Mouse (Mus musculus) thymus, adult 18-20 months (tissue): Measurements from ENCODE around the gene Zbtb9.
"Not testable (repeated sequence)": the region's sequence is repeated elsewhere in the genome, so short reads cannot be mapped to it uniquely, and the experiment has no call there.

ENCODE experiments used
- DNase-seq, 2 experiments: peaks; one replicate each; pipeline ENCODE4 v3.0.0; 2022; ENCODE audit warnings: mixed read lengths in 2 of 2

The Zbtb9 gene

DNA sequence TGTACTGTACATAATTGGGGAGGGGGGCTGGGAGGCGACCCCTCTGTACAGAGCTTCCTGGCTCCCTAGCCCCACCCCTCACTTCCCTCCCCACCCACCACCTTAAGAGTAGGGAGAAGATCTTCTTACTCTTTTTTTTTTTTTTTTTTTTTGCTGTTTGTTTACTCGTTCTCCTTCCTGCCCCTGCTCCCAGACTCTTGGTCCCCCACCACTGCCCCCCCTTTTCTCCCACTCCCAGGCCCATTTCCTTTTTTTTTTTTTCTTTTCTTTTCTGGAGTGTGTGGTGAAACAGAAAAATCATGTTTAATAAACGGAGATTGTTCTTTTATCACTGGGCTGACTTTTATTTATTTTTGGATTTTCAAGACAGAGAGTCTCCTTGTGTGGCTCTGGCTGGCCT is 860 bp upstream of the Zbtb9 start:
- DNase-seq = no peak

GRCm38 (mm10) chr17:26974547-26974946 is 1.6 kb downstream of the Zbtb9 start:
- DNase-seq = no peak

GRCm38 (mm10) chr17:26975415-26975814 is 2.4 kb downstream of the Zbtb9 start:
- no peak for DNase-seq

GRCm38 (mm10) chr17:26977354-26977753 is 4.4 kb downstream of the Zbtb9 start:
- DNase-seq = not testable (repeated sequence)

- DNase-seq = no peak
Observed at GRCm38 (mm10) chr17:26979426-26979825, 6.5 kb downstream of the Zbtb9 start.

GRCm38 (mm10) chr17:26981050-26981449 is 8.1 kb downstream of the Zbtb9 start:
- peak in 1 of 2 experiments; percentile 52 for DNase-seq

DNA sequence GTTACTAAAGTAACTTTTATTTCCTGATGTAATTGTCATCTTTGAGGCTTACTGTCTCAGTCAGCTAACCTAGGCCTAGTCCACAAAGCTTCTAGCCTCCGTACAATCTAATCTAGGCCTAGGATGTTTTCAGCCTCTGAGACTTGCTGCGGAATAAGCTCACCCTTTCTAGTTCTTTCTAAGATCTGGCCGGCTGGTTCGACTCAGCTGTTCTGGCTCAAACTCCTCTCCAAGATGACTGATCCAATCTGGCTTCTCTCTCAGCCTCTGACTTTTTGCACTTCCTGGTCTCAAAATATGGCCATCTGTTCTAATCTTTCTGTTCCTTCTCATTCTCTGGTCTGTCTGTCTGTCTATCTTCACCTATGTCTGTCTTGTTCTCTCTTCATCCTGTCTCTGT is 10.4 kb downstream of the Zbtb9 start:
- no peak for DNase-seq

DNA sequence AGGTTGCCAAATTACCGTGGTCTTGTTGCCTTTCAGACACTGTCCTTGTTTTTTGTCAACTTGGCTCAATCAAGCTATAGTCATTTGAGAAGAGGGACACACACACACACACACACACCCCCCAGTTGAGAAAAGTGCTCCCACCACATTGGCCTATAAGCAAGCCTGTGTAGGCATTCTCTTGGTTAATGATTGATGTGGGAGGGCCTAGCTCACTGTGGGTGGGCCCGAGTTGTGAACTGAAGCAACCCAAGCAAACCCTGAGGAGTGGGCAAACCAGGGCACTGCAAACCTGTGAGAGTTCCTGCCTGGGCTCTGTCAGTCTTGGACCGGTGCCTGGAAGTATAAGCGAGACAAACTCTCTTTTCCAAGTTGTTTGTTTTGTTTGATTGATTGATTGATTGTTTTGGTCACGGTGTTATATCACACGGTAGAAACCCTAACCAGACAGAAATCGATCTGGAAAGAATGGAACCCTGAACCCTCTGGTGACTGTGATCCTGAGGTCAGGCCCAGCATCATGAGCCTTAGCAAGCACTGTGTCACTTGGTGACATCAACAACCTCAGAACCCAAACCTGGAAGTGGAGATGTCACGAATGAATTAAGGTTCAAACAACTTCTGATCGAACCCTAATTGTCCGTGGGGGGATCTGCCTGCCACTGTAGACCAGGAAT is 12.7 kb downstream of the Zbtb9 start:
- no peak for DNase-seq

DNA sequence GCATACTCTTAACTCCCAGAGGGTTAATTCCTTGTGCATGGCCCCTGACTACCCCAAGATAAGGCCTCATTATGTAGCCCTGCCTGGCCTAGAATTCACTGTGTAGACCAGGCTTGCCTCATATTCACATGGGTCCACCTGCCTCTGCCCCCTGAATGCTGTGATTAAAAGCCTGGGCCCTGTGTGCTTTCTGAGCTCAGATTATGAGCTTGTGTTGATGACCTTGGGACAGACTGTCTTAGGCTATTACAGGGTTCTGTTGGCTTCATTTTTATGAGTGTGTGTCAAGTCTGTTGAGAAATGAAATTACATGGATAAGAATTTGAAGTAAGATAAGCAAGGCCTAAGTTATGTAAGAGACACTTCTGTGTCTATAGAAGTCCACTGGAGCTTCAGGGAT is 17.6 kb downstream of the Zbtb9 start:
- DNase-seq = no peak

DNA sequence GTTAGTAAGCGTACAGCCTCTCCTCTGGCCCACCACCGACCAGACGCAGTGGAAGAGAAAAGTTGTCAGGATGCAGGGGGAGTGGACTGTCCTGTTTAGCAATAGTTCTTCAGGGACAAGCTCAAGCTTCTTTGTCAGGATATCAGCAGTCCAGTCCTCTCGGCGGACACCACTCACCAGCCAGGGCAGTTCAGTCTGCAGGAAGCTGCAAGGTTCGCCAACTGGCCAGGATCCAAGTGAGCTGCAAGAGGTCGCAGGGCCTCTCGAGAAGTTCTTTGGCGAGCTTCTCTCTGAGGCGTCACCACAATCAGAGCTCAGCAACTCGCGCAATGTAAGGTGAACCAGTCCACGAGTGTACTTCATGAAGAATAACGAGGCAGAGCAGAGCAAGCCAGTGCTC is 21.4 kb downstream of the Zbtb9 start:
- DNase-seq = no peak

DNA sequence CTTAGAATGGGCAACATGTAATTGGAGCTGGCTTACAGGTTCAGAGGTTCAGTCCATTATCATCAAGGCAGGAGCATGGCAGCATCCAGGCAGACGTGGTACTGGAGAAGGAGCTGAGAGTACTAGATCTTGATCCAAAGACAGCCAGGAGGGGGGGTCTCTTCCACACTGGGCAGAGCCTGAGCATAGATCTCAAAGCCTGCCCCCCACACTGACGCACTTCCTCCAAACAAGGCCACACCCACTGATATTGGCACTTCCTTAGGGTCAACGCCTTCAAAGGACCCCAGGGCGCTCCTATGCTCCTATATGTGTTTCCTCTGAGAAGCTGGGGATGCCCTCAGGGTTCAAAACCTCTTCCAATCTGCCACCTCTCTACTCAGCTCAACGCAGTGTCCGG is 22.0 kb downstream of the Zbtb9 start:
- DNase-seq = no peak

- no peak for DNase-seq
Observed at GRCm38 (mm10) chr17:26995562-26995961, 22.6 kb downstream of the Zbtb9 start.

DNA sequence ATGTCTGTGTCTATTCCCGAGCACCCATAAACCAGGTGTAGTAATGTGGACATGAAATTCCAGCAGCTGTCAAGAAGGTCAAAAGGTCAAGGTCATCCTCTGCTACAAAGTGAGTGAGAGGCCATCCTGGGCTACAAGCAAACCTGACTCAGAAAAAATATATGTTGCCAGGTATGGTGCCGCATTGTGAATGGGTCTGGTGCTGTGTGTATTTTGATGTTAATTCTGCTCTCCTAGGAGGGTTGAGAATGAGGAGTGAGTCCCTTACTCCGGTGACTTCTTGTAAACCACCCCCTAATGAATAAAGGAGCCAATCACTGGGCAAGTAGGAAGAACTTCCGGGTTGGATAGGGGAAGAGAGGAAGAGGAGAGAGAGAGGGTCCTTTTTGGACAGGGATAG is 24.7 kb downstream of the Zbtb9 start:
- no peak for DNase-seq

- DNase-seq = no peak
Observed at GRCm38 (mm10) chr17:26998283-26998682, 25.3 kb downstream of the Zbtb9 start.

- peak in 1 of 2 experiments; percentile 62 for DNase-seq
Observed at GRCm38 (mm10) chr17:26999996-27000395, 27.0 kb downstream of the Zbtb9 start.

GRCm38 (mm10) chr17:27001151-27001550 is 28.2 kb downstream of the Zbtb9 start:
- DNase-seq = peak in 1 of 2 experiments; percentile 50

- DNase-seq = no peak
Observed at GRCm38 (mm10) chr17:27001889-27002288, 28.9 kb downstream of the Zbtb9 start.

DNA sequence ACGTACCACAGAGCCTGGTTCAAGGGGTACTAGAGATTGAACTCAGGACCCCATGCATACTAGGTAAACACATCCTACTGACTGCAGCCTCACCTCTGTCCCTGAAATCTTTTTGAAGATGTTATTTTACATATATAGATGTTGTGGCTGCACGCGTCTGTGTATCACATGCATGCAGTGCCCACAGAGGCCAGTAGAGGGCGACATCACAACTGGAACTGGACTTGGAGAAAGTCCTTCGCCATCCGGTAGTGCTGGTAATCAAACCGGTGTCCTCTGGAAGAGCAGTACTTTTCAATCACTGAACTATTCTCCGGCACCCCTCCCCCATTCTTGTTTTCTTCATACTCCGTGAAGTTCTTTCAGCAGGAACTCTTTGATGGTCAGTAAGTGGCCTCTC is 31.5 kb downstream of the Zbtb9 start:
- DNase-seq = no peak

DNA sequence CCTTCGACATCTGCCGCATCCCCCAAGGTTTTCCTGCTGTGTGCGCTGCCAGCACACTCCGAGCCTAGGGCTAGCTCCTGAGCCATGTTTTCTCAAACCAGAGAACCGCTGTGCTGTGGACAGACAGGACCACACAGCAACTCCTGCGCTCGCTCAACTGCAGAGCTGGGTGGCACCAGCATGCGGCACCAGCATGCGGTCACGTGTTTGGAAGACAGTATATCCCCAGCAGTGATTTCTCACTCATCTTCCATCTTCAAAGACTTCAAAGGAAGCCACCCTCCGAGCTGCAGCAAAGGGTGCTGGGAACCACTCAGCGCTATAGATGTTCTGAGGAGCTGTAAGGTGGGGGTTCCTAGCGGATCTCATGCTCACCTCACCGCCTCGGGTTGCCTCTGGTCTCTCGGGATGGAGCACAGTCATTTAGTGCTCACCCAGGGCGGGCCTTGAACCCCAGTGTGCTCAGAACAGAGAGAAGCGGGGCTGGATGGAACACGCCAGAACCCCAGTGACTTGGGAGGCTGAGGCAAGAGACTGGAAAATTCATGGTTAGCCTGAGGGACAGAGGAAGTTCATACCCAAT is 32.0 kb downstream of the Zbtb9 start:
- DNase-seq = no peak

DNA sequence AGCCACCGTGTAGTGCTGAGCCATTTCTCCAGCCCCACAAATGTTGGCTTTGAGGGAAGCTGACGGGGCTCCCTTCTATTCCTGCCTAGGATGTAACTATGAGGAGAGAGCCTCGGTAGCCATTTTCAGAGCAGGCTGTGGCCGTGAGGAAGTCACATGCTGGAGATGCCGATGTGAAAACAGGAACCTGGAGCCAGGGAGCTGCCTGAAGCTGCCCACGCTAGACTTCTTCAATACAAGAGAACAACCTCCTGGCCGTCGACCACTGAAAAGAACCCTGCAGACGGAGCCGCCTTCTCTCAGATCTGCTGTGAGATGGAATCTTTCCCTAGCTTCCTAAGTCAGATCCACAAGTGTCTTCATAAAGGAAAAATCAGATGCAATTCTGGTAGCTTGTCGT is 32.7 kb downstream of the Zbtb9 start:
- DNase-seq = no peak

GRCm38 (mm10) chr17:27008277-27008676 is 35.3 kb downstream of the Zbtb9 start:
- no peak for DNase-seq

DNA sequence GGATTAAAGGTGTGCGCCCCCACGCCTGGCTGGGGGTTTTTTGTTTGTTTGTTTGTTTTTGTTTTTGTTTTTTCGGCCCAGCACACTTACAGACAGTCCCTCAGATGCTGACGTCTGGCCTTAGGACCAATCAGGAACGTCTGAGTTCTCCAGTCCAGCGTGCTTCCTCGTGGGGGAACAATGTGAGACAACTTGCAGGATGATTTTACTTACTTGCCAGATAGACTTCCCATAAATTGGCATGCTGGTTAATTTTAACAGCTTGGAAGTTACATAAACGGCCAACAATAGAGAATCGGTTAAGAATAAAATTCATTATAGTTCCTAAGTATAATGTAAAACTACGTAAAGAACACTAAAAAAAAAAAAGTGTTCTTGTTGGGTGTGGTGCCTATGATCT is 38.2 kb downstream of the Zbtb9 start:
- no peak for DNase-seq

DNA sequence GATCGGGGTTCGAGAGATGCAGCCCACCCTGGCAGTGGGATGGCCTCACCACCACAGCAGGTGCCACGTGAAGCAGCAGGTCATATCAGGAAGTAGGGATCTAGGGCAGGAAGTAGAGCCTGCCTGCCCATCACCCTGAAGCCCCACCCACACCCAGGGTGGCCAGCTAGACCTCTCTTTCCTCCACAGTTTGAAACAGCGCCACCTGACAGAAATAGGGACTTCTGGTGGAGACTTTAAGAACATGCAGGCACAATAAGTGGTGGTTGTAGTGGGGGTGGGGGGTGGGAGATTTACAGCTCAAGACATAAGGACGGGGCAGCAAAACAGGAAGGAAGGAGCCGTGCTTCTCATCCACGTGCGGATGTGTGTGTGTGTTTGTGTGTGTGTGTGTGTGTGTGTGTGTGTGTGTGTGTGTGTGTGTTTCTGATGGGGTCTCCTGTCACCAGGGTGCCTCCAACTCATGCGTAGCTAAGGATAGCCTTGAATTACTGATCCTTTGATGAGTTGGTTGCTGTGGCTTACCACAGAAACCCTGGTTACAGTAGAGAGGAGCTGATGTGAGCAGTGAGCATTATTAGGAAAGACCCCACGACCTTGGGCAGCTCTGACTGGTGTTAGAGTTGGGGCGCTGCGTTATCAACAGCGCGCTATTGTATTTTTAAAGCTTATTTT is 39.2 kb downstream of the Zbtb9 start:
- DNase-seq = peak; percentile 42 to 69

GRCm38 (mm10) chr17:27012909-27013308 is 39.9 kb downstream of the Zbtb9 start:
- no peak for DNase-seq
